In the genomic region with DNA sequence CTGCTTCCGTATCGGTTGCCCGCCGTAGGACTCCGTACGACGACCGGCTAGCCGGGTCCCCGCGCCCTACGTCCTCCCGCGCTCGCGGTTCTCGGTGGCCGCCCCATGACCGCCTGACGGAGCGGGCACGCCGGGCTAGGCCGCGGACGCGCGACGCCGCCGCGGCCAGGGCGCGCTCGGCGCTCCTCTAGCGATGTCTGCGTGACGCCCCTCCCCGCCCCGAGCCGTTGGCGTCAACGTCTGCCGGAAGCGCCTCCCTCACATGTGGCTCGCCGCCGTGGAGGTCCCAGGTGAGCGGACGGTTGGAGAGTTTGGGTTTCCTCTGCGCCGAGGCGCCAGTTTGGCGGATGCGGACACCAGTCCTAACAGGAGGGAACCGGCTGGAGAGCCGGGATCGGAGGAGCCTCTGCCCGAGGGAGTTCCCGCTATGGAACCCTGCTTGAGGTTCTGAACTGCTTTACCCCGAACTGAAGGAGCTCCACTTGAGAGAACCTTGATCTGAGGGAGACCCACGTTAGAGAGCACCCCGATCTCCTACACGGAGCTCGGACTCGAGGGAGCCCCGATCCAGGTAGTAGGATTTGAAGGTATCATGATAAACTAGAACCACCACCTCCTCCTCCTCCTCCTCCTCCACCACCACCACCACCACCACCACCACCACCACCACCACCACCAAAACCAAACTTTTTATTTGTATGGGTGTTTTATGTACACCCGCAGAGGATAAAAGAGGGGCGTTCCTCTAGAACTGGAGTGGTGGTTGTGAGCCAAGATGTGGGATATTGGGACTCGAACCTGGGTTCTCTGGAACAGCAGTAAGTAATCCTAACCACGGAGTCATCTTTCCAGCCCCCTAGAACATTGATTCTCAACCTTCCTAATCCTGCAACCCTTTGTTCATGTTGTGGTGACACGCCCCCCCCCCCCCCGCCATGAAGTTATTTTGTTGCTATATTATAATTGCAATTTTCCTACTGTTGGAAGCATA, we compare ENCODE assay signal across 1 mouse cellular context.
TF ChIP-seq lines count a peak whose summit lies in the region.

TSS of gene Taf5l (minus strand) at position 161 of the 991 bp plus-strand sequence.
TSS of gene Urb2 (plus strand) at position 272 of the 991 bp plus-strand sequence.

TF ChIP-seq in MEL, 35 proteins besides CTCF, POLR2A, EP300 and RAD21 (continued from another document):
- peak; percentile 85 for TF ChIP-seq ELF1 (IDR thresholded peaks at IDR 0.05; ENCODE audit: low read depth, low read length)
- TF ChIP-seq ZKSCAN1 (IDR thresholded peaks at IDR 0.05; ENCODE audit: low read depth, low read length), result no peak
- no peak for TF ChIP-seq GABPA (IDR thresholded peaks at IDR 0.05; ENCODE audit: low read depth, low read length)
- no peak for TF ChIP-seq ZNF384 (IDR thresholded peaks at IDR 0.05; ENCODE audit: low read depth, low read length)
- TF ChIP-seq UBTF (IDR thresholded peaks at IDR 0.05; ENCODE audit: borderline replicate concordance, insufficient read depth, low read depth, low read length), result no peak
- peak; percentile 70 for TF ChIP-seq TBP (IDR thresholded peaks at IDR 0.05; ENCODE audit: low read depth, low read length)
- TF ChIP-seq ETS1 (IDR thresholded peaks at IDR 0.05; ENCODE audit: low read depth, low read length), result peak; percentile 53
- TF ChIP-seq MAFK (IDR thresholded peaks at IDR 0.05; ENCODE audit: borderline replicate concordance, low read depth, low read length), result no peak
- TF ChIP-seq E2F4 (IDR thresholded peaks at IDR 0.05; ENCODE audit: borderline replicate concordance, low read depth, low read length), result no peak
- peak; percentile 71 for TF ChIP-seq TCF12 (IDR thresholded peaks at IDR 0.05; ENCODE audit: low read depth, low read length)
- peak; percentile 49; the same call in 1 of the 2 replicates for TF ChIP-seq ZMIZ1 (IDR thresholded peaks at IDR 0.05; ENCODE audit: low read depth, low read length)
- TF ChIP-seq MXI1 (IDR thresholded peaks at IDR 0.05; ENCODE audit: low read depth, low read length), result peak; percentile 99
- TF ChIP-seq JUND (IDR thresholded peaks at IDR 0.05; ENCODE audit: low read depth, low read length), result no peak
- TF ChIP-seq GATA1 (IDR thresholded peaks at IDR 0.05; ENCODE audit: low read depth, low read length), result no peak
- no peak for TF ChIP-seq CHD1 (IDR thresholded peaks at IDR 0.05; ENCODE audit: low read depth, low read length)
- no peak for TF ChIP-seq ZC3H11A (IDR thresholded peaks at IDR 0.05; ENCODE audit: low read depth, low read length)
- TF ChIP-seq POLR2AphosphoS5 (IDR thresholded peaks at IDR 0.05; ENCODE audit: borderline replicate concordance, low read depth, low read length), result no peak
- peak; percentile 95 for TF ChIP-seq MYC (IDR thresholded peaks at IDR 0.05; ENCODE audit: low read depth, low read length)
- peak; percentile 60 for TF ChIP-seq USF1 (IDR thresholded peaks at IDR 0.05; ENCODE audit: low read depth, low read length)
- no peak for TF ChIP-seq MEF2A (IDR thresholded peaks at IDR 0.05; ENCODE audit: extremely low read depth, insufficient replicate concordance, low read depth, low read length, poor library complexity, severe bottlenecking)
- TF ChIP-seq CHD2 (IDR thresholded peaks at IDR 0.05; ENCODE audit: low read length), result no peak
- TF ChIP-seq MAZ (IDR thresholded peaks at IDR 0.05; ENCODE audit: low read depth, low read length), result peak; percentile 88
